Mouse (Mus musculus) left cerebral cortex, adult 18-20 months (tissue): ENCODE measurements around the gene E130114P18Rik. TPM values are rescaled to one million over a fixed set of nuclear protein-coding genes. Genes with fewer than 3 reads are reported as not detected.

ENCODE experiments used
- DNase-seq, 2 experiments: peaks; one replicate each; pipeline ENCODE4 v3.0.0; 2021 to 2022; ENCODE audit warnings: low spot score in 2 of 2, mixed read lengths in 1 of 2
- total RNA-seq, 2 experiments: library from RNA; stranded (reverse); gene quantifications; 2 replicates each; pipeline ENCODE4 v1.2.3; 2021

Gene E130114P18Rik
- total RNA-seq, 2 experiments from 2014 or later: 6.1 to 7.4 TPM

DNA sequence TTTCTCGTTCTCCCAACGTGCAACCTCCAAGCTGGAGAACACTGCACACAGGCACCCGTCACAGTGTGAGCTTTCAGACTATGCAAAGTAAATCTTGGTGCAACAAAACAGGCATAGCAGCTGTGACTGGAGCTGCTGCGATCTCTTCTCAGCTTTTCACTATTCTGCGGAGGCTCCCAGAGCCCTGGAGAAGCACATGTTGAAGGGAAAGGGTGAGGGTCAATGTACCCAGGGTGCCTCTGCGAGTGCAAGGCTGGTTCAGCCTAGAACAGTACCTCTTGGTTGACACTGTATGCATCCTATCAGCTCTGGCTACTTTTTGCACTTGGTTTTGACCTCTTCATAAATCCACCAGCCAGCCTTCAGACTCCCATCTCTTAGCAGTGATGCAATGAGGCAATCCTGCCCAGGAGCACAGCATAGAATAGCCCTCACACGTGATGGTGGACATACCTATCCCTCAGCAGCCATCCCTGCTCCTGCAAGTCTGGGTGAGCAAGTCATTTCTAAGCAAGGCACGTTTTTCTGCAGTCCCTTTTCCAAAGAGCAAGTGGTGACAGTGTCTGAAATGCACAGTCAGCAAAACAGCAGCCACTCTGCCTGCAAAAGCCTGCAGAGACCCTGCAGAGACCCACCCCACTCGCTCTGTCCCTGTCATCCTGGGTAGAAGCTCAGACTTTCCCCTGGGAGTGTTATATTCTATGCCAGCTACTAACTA lies 67.7 kb downstream of the E130114P18Rik start:
- DNase-seq: no peak

- no peak for DNase-seq
Measured at GRCm38 (mm10) chr4:97707373-97708152, 70.3 kb downstream of the E130114P18Rik start.

DNA sequence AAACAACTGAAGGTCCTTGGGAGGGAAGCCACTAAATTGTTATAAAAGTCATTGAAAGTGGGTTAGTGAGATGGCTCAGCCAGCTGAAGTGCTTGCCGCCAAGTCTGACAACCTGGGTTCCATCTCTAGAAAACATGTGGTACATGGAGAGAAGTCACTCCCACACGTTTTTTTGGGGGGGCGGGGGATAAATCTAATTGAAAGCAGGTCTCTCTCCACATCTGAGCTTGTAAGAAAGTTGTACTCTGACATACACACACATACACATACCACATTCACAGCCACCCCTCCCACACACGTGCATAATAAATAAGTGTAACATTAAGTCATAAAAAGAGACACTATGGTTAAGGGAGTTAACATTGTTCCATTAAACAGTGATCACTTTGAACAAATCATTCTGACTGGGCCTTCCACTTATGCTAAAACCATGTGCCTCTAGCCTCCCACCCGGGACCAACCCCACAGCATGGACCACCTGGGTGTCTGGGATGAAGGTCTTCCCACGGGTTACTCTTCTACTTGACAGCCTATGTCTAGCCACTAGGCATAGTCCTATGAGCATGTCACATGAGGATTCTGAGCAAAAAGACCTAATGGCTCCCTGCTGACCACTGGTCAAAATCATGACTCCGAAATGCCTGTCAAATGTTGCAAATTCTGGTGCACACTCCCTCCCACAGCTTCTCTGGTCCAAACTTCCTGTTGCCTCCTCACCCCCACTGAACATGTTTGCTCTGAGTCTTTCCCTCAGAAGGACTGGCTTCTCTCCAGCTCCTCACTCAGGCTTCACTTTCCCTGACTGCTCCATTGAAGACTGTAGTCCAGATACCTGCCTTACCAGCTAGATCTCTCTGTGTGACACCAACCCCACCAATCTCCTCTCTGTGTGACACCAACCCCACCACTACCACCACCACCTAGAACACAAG lies 80.9 kb downstream of the E130114P18Rik start:
- no peak for DNase-seq

DNA sequence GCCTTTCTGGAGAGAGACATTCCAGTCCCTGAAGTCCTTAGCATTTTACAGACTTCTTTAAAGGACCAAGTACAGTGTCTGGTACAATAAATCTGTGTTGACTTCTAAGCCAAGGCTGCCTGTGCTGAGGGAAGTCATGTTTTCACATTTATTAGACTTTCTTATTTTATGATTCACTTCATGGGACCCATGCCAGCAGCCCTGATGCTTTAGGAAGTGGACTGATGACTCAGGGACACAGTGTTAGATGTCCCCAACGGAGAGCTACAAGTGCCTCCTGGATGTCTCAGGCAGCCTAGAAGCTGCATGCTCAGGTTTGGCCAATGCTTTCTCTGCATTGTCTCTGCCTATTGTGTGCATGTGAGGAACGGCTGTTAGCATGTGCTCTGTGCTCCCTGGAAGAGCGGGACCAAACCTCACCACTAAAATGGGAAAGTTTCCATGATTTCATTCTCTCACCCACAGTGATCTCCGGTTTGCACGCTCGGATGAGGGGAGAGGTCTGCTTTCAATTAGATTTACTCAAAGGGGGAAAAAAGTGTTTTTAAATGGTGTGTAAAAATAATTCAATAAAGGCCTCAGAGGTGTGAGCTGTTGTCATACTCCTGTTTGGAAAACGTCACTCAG lies 82.4 kb downstream of the E130114P18Rik start:
- no peak for DNase-seq

GRCm38 (mm10) chr4:97693931-97694330 lies 83.9 kb downstream of the E130114P18Rik start:
- no peak for DNase-seq

GRCm38 (mm10) chr4:97693054-97693453 lies 84.8 kb downstream of the E130114P18Rik start:
- no peak for DNase-seq

- no peak for DNase-seq
Measured at GRCm38 (mm10) chr4:97690384-97690766, 87.5 kb downstream of the E130114P18Rik start.

DNA sequence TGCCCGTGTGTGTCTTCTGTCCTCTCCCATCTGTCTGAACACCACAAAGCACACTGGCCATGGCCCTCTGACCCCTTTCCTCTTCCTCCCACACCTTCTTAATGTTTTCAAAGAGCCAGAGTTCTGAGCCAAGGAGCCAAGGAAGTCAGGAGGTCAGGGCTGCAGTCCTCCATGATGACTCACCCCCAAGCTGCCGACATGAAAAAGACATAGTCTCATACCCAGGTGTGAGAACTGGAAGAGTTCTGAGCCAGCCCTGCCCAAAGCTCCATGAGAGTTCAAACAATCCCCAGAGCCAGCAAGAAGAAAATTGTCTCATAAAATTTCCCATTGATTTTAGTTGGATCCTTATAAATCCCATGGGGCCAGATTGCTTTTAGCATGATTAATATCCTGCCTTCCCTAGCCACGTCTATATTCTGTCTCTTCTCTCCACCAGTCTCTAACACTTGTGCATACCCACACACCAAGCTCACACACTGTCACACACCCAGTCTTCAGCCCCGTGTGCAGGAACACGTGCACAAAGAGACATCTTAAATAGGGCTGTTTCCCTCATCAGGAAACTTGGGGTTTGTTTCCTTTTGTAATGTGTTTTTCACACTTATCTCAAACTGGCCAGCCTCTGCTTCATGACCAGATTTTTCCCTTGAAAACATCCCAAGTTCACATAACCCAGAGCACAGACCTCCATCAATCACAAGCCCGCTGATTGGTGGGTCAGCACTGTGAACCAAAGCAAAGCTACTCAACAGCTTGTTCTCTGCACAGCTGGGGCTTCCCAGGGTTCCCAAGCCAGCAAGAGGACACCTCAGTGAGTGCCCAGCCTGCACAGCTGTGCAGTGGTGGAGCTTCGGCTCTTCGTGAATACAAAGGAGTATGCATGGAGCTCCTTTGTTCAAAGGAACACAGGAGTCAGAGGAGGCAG lies 88.2 kb downstream of the E130114P18Rik start:
- no peak for DNase-seq

- no peak for DNase-seq
Measured at GRCm38 (mm10) chr4:97686020-97686419, 91.9 kb downstream of the E130114P18Rik start.

GRCm38 (mm10) chr4:97676579-97676937 lies 101.3 kb downstream of the E130114P18Rik start:
- no peak for DNase-seq

DNA sequence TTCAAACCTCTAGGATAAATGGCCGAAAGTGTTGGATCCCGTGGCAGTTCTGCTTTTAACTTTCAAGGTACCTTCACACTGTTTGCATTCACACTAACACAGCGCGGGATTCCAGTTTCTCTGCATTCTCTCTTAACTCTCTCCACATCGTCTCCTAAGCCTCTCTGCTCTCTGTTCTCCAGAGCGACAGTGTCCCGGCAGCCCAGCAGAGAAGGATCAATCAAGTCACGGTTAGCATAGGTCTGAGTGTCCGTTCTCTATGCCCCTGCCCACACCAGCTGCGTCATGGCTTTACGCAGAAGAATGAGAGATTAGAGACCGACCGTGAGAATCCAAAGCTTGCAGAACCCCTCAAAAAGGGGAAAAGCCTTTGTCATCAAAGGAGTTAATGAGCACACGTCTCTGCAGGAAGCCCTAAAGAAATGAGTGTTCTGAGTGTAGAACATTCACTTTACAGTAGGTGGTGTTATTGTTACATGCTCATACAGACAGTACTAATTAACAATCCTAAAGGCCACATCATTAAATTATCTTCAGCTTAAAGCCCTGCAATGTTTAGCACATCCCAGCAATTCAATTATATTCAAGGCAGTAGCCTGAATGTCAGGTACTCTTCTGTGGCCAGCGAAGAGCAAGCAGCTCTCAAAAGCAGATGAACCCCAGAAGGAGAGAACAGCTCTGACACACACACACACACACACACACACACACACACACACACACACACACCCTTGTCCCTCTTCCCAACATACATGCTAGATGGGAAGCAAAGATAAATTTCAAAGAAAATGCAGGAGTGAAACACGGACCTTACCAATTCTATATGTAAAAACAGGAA lies 101.9 kb downstream of the E130114P18Rik start:
- no peak for DNase-seq

DNA sequence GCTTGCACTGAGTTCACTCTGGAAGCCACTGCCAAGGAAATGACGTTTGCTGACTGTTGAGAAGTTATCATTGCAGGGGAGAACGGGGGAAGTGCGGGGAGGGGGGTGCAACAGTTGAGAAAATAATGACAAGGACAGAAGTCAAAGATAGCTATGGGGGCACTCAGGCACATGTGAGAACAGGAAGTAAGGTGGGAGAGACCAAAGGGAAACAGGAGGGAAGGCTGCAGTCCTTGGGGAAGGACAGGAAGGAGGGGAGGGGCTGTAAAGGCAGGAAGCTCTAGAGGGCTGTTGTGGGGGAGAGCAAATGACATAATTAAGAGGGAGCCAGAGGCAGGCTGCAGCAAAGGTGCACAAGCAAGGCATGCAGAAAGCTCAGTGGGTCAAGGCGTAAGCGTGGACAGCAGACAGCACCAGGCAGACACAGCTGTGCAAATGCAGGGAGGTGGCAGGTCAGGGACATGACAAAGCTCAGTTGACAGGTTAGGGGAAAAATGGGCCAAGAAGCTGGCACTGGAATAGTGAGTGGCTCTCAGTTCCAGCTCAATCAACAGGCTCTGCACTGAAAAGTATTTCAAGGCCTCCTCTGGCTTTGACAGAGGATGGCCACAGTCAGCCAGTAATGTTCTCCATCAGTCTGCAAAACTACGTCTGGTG lies 103.9 kb downstream of the E130114P18Rik start:
- no peak for DNase-seq

- no peak for DNase-seq
Measured at GRCm38 (mm10) chr4:97672501-97672900, 105.4 kb downstream of the E130114P18Rik start.

GRCm38 (mm10) chr4:97671911-97672310 lies 106.0 kb downstream of the E130114P18Rik start:
- DNase-seq: no peak

GRCm38 (mm10) chr4:97670418-97670817 lies 107.5 kb downstream of the E130114P18Rik start:
- no peak for DNase-seq

DNA sequence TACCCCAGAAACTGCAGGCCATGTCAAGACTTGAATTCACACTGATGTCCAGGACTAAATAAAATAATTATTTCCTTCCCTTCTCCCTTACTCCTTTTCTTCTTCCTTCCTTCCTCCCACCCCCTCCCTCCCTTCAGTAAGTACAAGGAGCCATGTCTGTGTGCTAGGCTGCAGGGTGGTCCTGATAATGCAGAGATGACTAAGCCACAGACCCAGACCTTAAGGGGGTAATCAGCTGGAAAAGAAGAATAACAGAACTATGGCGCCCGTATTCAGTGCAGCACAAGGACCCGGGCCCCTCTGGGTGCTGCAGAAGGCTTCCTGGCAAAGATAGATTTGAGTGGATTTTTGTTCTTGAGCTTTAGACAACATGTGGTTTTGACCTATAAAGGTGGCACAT lies 108.1 kb downstream of the E130114P18Rik start:
- DNase-seq: no peak

GRCm38 (mm10) chr4:97665428-97665755 lies 112.5 kb downstream of the E130114P18Rik start:
- DNase-seq: no peak

DNA sequence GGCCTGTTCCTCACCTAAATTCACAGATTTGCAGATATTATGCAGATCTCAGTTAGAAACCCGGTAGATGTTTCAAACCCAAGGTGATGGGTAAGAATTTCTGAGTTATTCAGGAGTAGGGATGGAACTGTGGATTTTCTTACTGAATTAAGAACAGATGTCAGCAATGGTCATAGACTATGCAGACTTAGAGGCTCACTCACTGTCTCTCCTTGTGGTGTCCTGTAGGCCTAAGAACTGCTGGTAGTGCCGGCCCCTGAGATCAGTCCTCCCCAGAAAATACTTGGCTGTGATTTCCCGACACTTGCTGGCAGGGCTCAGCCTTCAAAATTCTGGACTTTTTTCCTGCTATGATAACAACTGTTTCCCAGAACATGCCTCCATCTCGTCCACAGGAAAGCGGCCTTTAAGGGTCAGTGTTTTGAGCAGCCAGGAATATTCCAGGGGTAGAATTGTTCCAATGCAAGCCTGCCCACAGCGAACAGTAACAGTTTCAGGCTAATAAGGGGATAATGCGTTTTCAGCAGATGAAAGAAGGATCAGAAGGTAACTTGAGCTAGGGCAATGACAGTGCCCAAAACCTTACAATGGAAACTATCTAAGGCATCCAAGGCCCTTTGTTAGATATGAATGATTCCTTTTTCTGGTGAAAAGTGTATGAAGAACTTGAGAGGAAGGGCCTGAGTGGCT lies 113.0 kb downstream of the E130114P18Rik start:
- DNase-seq: no peak
